Mouse (Mus musculus) urinary bladder, postnatal 25 days (tissue): ENCODE measurements around the gene 2410004B18Rik.
"Not testable (repeated sequence)": the region's sequence is repeated elsewhere in the genome, so short reads cannot be mapped to it uniquely, and the experiment has no call there.

ENCODE experiments used
- DNase-seq: peaks from one replicate; pipeline ENCODE4 v3.0.0; 2022; ENCODE audit warnings: low spot score

2410004B18Rik gene

DNA sequence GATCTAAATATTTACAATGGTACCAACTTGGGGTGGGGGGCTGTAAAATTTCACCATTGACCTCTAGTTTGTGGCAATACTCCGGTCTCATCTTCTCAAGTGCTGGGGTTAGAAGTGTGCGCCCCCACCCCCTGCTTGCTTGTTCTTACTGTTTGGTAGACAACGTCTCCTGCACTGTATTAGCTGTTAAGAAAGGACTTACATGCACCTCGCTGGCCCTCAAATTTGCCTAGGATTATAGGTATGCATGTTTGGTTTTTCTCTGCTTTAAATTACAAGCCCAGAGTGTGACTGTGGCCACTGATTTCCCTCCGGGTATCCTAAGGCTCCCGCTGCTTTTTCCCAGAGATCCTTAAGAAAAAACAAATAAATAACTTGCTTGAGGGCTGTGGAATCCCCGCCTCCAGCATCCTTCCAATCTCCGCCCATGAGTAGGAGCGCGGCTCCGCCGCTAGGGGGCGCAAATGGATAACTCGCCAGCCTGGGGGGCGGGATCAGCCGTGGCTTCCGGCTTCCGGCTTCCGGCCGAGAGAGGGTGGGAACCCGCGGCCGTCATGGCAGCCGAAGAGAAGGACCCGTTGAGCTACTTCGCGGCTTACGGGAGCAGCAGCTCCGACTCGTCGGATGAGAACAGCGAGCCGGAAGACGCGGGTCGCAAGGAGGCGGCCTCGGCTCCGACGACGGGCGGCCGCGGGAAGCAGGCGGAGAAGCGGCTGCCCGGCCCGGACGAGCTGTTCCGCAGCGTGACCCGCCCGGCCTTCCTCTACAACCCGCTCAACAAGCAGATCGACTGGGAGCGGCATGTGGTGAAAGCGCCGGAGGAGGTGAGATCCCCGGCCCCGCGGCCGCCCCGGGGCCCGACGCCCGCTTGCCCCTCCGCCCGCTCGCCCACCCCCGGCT is at the start of gene 2410004B18Rik:
2410004B18Rik (plus strand) TSS at position 510 of the 900 bp plus-strand sequence.
- DNase-seq = peak; percentile 96

GRCm38 (mm10) chr3:145890346-145891132 is 47.3 kb upstream of the 2410004B18Rik start:
- DNase-seq = no peak

DNA sequence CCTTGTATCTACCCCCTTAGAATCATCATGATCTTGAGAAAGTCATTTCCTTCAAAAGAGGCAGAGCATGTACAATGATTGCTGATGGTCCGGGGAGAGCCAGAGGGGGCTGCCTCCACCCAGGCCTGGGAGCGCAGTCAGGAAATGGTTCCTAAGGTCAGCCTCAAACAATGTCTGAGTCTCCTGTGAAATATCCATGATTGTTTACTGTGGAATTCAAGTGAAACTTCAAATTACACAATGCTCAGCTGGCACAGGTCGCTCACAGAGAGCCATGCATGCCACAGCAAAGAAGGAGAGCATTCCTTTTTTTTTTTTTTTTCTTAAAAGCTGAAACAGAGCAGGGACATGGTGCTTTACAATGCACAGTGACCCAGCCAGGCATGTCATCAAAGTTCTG is 45.4 kb upstream of the 2410004B18Rik start:
- no peak for DNase-seq

GRCm38 (mm10) chr3:145894131-145894530 is 43.7 kb upstream of the 2410004B18Rik start:
- DNase-seq = no peak

DNA sequence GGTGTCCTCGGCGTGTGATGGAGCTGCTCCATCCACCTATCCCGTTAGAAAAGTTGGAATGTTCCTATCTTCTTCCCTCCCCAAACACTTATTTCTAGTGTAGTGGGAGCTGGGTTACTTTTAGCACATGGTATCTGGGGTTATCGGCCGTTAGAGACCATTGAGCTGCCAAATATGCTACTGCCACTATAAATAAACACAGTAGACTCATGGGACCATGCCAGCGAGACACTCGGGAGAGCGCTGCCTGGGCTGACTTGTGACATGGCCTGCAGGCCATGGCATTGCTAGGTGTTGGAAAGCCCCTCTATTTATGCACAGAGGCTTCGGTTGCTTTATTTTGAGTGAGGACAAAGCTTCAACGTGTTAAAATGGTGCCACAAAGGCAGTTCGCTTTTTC is 40.1 kb upstream of the 2410004B18Rik start:
- DNase-seq = no peak

GRCm38 (mm10) chr3:145899832-145900231 is 38.0 kb upstream of the 2410004B18Rik start:
- DNase-seq = no peak

- DNase-seq = no peak
Observed at GRCm38 (mm10) chr3:145903530-145903929, 34.3 kb upstream of the 2410004B18Rik start.

GRCm38 (mm10) chr3:145904850-145905776 is 32.7 kb upstream of the 2410004B18Rik start:
- peak; percentile 62 for DNase-seq

- DNase-seq = no peak
Observed at GRCm38 (mm10) chr3:145906582-145906981, 31.2 kb upstream of the 2410004B18Rik start.

- DNase-seq = no peak
Observed at GRCm38 (mm10) chr3:145912512-145912911, 25.3 kb upstream of the 2410004B18Rik start.

- DNase-seq = no peak
Observed at GRCm38 (mm10) chr3:145913263-145913662, 24.6 kb upstream of the 2410004B18Rik start.

GRCm38 (mm10) chr3:145913942-145914341 is 23.9 kb upstream of the 2410004B18Rik start:
- DNase-seq = not testable (repeated sequence)

- DNase-seq = no peak
Observed at GRCm38 (mm10) chr3:145916374-145916773, 21.4 kb upstream of the 2410004B18Rik start.

- no peak for DNase-seq
Observed at GRCm38 (mm10) chr3:145916826-145917225, 21.0 kb upstream of the 2410004B18Rik start.

DNA sequence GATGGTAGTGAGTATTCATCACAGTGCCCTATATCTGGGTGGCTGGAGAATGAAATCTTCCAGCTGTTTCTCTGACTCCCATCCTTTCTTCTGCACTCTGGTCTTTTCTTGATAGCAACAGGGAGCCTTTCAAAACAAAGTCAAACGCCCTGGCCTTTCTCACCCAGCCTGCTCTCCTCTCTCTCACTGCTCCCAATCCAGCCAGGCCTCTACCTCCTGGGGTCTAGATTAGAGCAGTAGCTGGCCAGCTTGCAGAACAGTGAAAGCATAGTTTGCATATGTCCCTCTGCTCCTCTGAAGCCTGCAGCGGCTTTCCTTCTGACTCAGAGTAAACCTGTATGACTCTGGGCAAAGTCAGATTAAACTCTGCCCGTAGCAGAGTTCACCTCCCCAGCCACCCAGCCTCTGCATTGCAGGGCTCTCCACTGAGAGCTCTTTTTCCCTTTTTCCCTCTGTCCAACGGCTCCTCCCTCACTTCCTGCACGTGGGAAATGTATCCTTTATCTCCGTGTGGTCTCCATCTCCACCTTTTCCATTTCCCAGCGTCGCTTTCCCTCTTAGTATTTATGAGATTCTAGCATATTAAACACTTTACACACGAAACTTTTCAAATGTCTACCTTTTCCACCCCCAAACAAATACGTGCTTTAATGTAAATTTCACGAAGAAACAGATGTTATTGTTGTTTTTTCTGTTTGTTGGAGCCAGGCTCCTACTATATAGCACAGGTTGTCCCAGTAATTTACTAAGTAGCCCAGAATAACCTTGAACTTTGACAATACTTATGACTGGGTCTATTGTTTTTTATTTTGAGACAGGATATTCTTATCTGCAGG is 15.6 kb upstream of the 2410004B18Rik start, which contains the start of gene Bcl10:
Bcl10 (plus strand) TSS at position 786 of the 836 bp plus-strand sequence.
- DNase-seq = no peak

GRCm38 (mm10) chr3:145922971-145923370 is 14.8 kb upstream of the 2410004B18Rik start:
- DNase-seq = no peak

GRCm38 (mm10) chr3:145923874-145924577 is 13.8 kb upstream of the 2410004B18Rik start:
- peak; percentile 95 for DNase-seq

DNA sequence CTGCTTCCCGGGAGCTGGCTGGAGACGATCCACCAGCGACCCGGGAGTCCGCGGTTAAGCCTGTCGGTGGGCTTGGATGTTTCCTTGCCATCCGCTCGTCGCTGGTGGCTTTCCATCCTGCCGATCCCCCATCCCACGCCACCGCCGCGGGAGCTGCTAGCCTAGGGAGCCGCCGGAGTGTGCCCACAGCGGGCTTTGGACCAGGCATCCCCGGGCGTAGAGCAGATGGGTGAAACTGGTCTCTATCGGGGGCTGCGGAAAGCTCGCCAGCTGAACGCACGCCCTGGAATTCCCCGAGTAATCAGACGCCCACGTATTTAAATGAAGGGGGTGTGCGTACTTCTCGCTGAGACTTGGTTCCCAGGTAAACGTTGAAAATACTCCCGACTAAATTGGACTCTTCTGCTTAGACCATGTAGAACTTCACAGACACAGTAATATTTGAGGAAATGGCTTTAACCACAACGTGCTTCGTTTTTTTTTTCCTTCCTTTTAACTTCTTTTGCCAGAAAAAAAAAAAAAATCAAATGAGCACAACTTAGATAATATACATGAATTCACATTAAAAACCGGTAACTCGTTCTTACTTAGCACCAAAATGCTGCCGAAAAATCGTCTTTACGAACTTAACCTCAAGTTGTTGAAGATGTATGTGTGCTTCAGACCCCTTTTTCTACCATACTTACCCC is 13.0 kb upstream of the 2410004B18Rik start:
- peak; percentile 52 for DNase-seq

- DNase-seq = no peak
Observed at GRCm38 (mm10) chr3:145925506-145925905, 12.3 kb upstream of the 2410004B18Rik start.
